Mouse (Mus musculus) olfactory bulb, adult 2 months (tissue): Measurements from ENCODE around the gene Zfp786. TPM values are rescaled to one million over a fixed set of nuclear protein-coding genes. Genes with fewer than 3 reads are reported as not detected.
A peak's percentile ranks its signal among the peaks of the same experiment; 100 is the strongest.

Source experiments
- H3K27ac ChIP-seq: fragments of 200-500 bp; 2 replicates; pipeline ENCODE4 v1.5.1; 2012; ENCODE audit warnings: low read depth, low read length; ENCODE audit not compliant: insufficient read depth
- H3K4me1 ChIP-seq: fragments of 200-500 bp; 2 replicates; pipeline ENCODE4 v1.6.1; 2012; ENCODE audit warnings: low read length; ENCODE audit not compliant: control insufficient read depth, insufficient read depth
- H3K4me3 ChIP-seq: fragments of 200-500 bp; 2 replicates; pipeline ENCODE4 v1.5.1; 2012; ENCODE audit warnings: mild to moderate bottlenecking, low read depth, low read length, moderate library complexity; ENCODE audit not compliant: insufficient read depth
- CTCF ChIP-seq: fragments of 200-500 bp; IDR thresholded peaks from 2 replicates; pipeline ENCODE4 v1.5.1; 2012; ENCODE audit warnings: low read depth, mild to moderate bottlenecking, low read length, moderate library complexity; ENCODE audit not compliant: insufficient read depth
- POLR2A ChIP-seq: fragments of 200-500 bp; IDR thresholded peaks from 2 replicates; pipeline ENCODE4 v1.6.1; 2012; ENCODE audit warnings: mild to moderate bottlenecking, low read depth, low read length, moderate library complexity; ENCODE audit not compliant: insufficient read depth
- WGBS: fragments of 180-500 bp; shearing (Covaris S2); methylation state at CpG from one replicate; pipeline ENCODE4 v1.1.7; 2018; 5-methylcytosine and 5-hydroxymethylcytosine counted together
- polyA plus RNA-seq: library from polyadenylated mRNA; stranded (reverse); fragments of >200 nt; gene quantifications from 2 replicates; pipeline ENCODE4 v1.2.4, GENCODE M21; 2012; ENCODE audit warnings: low replicate concordance; ENCODE audit not compliant: missing spikeins, insufficient read depth, insufficient read length

The Zfp786 gene
- polyA plus RNA-seq, 1 experiment: not detected

- Histone ChIP-seq H3K4me1 (peaks cover 4% of the 10 kb centered on the region), H3K4me3 (no peak overlapping the region), H3K27ac (no peak overlapping the region)
- TF ChIP-seq POLR2A (no peak), CTCF (no peak)
- 6% methylated on average over 1 of the region's 1 CpGs for WGBS
These were observed 1.7 kb downstream of the Zfp786 start for GRCm38 (mm10) chr6:47828950-47829349.

GRCm38 (mm10) chr6:47827462-47827861 is 3.2 kb downstream of the Zfp786 start:
- Histone ChIP-seq H3K4me3 (no peak overlapping the region), H3K27ac (no peak overlapping the region), H3K4me1 (peaks cover 4% of the 10 kb centered on the region)
- TF ChIP-seq POLR2A: no peak
- TF ChIP-seq CTCF: no peak
- 94% methylated on average over 4 of the region's 4 CpGs for WGBS

GRCm38 (mm10) chr6:47824241-47824640 is 6.4 kb downstream of the Zfp786 start:
- 70% methylated on average over 2 of the region's 2 CpGs for WGBS
- Histone ChIP-seq H3K27ac (no peak overlapping the region), H3K4me3 (no peak overlapping the region), H3K4me1 (no peaks in the 10 kb centered on the region)
- TF ChIP-seq CTCF (no peak), POLR2A (no peak)

GRCm38 (mm10) chr6:47821776-47822175 is 8.9 kb downstream of the Zfp786 start:
- WGBS: 93% methylated on average over 6 of the region's 6 CpGs
- TF ChIP-seq POLR2A (no peak), CTCF (no peak)
- Histone ChIP-seq H3K27ac (no peak overlapping the region), H3K4me1 (no peaks in the 10 kb centered on the region), H3K4me3 (no peak overlapping the region)

- TF ChIP-seq CTCF (no peak), POLR2A (no peak)
- H3K4me1 ChIP-seq: no peaks in the 10 kb centered on the region
- no peak overlapping the region for H3K4me3 ChIP-seq
- WGBS: 90% methylated on average over 5 of the region's 5 CpGs
- no peak overlapping the region for H3K27ac ChIP-seq
These were observed 9.4 kb downstream of the Zfp786 start for GRCm38 (mm10) chr6:47821236-47821635.

- Histone ChIP-seq H3K27ac (no peak overlapping the region), H3K4me1 (no peaks in the 10 kb centered on the region), H3K4me3 (no peak overlapping the region)
- TF ChIP-seq CTCF: no peak
- no peak for TF ChIP-seq POLR2A
- 90% methylated on average over 23 of the region's 23 CpGs for WGBS
These were observed 10.9 kb downstream of the Zfp786 start for GRCm38 (mm10) chr6:47819626-47820325.

GRCm38 (mm10) chr6:47818721-47819120 is 11.9 kb downstream of the Zfp786 start:
- TF ChIP-seq CTCF (no peak), POLR2A (no peak)
- WGBS: 93% methylated on average over 8 of the region's 8 CpGs
- no peak overlapping the region for H3K27ac ChIP-seq
- H3K4me3 ChIP-seq: no peak overlapping the region
- no peaks in the 10 kb centered on the region for H3K4me1 ChIP-seq

- Histone ChIP-seq H3K4me1 (no peaks in the 10 kb centered on the region), H3K27ac (no peak overlapping the region), H3K4me3 (no peak overlapping the region)
- TF ChIP-seq POLR2A (no peak), CTCF (no peak)
- WGBS: 86% methylated on average over 1 of the region's 1 CpGs
These were observed 14.5 kb downstream of the Zfp786 start for GRCm38 (mm10) chr6:47816151-47816550.

GRCm38 (mm10) chr6:47813257-47813878 is 17.3 kb downstream of the Zfp786 start, which contains the start of gene Pdia4:
Gene Pdia4, minus strand, starts transcription at chr6:47813430.
- peak; percentile 58; the same call in 1 of the 2 replicates for TF ChIP-seq POLR2A
- no peak for TF ChIP-seq CTCF
- Histone ChIP-seq H3K4me3 (peak within 1 kb of the TSS; percentile 73), H3K4me1 (no peaks in the 10 kb centered on the region), H3K27ac (peak within 1 kb of the TSS; percentile 5; the same call in 1 of the 2 replicates)
- under 1% methylated on average over 44 of the region's 44 CpGs for WGBS
